Mouse (Mus musculus) testis, adult 2 months (tissue): ENCODE measurements at regions not wholly inside any gene's neighbourhood (a gene's known extent, or its start where the extent isn't known, plus 50 kb on each side); places are given as distances from the start of the nearest gene placed in this dataset.

Source experiments
- H3K27ac ChIP-seq: fragments of 200-500 bp; 2 replicates; pipeline ENCODE4 v1.5.1; 2012; ENCODE audit warnings: low read depth, low read length; ENCODE audit not compliant: control insufficient read depth, insufficient read depth
- H3K27me3 ChIP-seq: fragments of 200-500 bp; 2 replicates; pipeline ENCODE4 v1.6.1; 2012; ENCODE audit warnings: mild to moderate bottlenecking, low read length, moderate library complexity; ENCODE audit not compliant: control insufficient read depth, insufficient read depth
- H3K36me3 ChIP-seq: fragments of 200-500 bp; 2 replicates; pipeline ENCODE4 v1.6.1; 2012; ENCODE audit warnings: mild to moderate bottlenecking, low read length; ENCODE audit not compliant: control insufficient read depth, insufficient read depth
- H3K4me1 ChIP-seq: fragments of 200-500 bp; 2 replicates; pipeline ENCODE4 v1.6.1; 2012; ENCODE audit warnings: low read length; ENCODE audit not compliant: control insufficient read depth, insufficient read depth
- H3K4me3 ChIP-seq: fragments of 200-500 bp; 2 replicates; pipeline ENCODE4 v1.5.1; 2012; ENCODE audit warnings: low read depth, mild to moderate bottlenecking, low read length, moderate library complexity, mixed read lengths; ENCODE audit not compliant: control insufficient read depth
- CTCF ChIP-seq: fragments of 200-500 bp; IDR thresholded peaks from 2 replicates; pipeline ENCODE4 v1.5.1; 2012; ENCODE audit warnings: low read depth, mild to moderate bottlenecking, inconsistent platforms, low read length, moderate library complexity; ENCODE audit not compliant: control insufficient read depth, insufficient read depth, insufficient replicate concordance
- POLR2A ChIP-seq: fragments of 200-500 bp; IDR thresholded peaks from 2 replicates; pipeline ENCODE4 v1.6.1; 2012; ENCODE audit warnings: low read depth, mild to moderate bottlenecking, inconsistent platforms, low read length, moderate library complexity; ENCODE audit not compliant: control insufficient read depth

DNA sequence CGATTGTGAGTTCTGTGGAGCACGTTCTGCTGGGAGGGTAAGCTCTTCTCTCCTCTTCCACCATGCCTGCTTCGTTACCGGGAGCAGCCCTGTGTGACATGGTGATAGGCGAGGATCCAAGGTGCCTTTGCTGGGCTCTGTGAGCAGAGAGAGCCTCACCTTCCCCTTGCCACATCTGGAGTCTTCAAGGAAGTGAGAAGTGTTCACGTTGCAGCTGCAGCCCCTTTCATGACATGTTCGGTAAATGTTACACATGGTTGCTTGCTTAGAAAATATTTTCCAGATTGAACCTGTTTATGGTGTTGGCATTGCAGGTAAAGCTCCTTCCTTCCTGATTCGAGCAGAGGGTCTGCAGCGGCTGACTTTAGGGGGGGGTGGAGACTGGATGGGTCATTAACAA, 244.0 kb downstream of the Ttll7 start:
- Histone ChIP-seq H3K27ac (no peak overlapping the region), H3K4me3 (no peak overlapping the region), H3K27me3 (no peaks in the 10 kb centered on the region), H3K4me1 (peaks cover 6% of the 10 kb centered on the region), H3K36me3 (no peaks in the 10 kb centered on the region)
- TF ChIP-seq CTCF (no peak), POLR2A (no peak)

DNA sequence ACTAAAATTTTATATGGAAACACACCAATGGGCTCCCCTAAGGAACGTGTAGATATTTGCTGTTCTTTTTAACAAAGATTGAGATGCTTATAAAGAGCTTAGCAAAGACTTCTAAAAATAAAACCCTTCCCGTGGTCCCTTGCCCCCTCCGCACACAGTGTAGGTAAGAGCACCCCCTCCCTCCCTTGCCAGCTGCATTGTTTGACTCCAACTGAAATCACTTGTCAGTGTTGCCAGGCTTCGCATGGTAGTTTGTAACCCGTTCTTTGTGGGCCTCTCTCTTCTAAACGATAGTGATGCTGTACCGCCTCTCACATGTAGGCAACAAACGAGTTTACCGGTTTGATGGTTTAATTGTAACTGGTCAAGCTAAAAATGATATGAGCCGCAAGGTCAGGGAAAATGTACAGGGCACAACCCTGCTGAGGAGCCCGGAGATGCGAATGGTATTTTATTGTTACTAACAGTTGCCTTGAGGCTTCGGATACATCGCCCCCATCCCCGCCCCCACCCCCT, 246.0 kb downstream of the Ttll7 start:
- H3K4me3 ChIP-seq, result no peak overlapping the region
- 0 out of 2 replicates have a peak, but pooled peaks cover 4% of the 10 kb centered on the region for H3K4me1 ChIP-seq
- H3K36me3 ChIP-seq, result no peaks in the 10 kb centered on the region
- H3K27me3 ChIP-seq, result no peaks in the 10 kb centered on the region
- H3K27ac ChIP-seq, result peak overlapping the region; percentile 39; the same call in 1 of the 2 replicates
- no peak for TF ChIP-seq POLR2A
- no peak for TF ChIP-seq CTCF

DNA sequence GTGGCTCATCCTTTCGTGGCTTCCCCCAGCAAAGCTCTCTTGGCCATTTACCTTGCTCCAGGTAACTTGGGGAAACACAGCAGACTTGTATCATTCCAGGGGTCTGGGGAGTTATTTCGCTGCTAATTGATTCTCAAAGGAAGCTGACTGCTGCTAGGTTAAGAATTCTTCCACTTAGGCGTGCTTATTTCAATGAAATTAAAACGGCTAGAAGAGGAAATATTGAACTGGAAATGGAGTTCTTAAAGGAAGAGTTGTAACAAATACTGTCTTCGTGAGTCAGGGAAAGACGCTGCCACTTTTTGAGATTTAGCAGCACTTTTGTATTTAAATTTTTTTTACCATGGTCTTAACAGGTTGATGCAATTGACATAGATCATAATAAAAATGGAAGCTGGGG, 246.4 kb downstream of the Ttll7 start:
- no peak for TF ChIP-seq POLR2A
- TF ChIP-seq CTCF, result no peak
- no peaks in the 10 kb centered on the region for H3K36me3 ChIP-seq
- H3K4me3 ChIP-seq, result no peak overlapping the region
- H3K27ac ChIP-seq, result no peak overlapping the region
- H3K27me3 ChIP-seq, result no peaks in the 10 kb centered on the region
- 0 out of 2 replicates have a peak, but pooled peaks cover 4% of the 10 kb centered on the region for H3K4me1 ChIP-seq

DNA sequence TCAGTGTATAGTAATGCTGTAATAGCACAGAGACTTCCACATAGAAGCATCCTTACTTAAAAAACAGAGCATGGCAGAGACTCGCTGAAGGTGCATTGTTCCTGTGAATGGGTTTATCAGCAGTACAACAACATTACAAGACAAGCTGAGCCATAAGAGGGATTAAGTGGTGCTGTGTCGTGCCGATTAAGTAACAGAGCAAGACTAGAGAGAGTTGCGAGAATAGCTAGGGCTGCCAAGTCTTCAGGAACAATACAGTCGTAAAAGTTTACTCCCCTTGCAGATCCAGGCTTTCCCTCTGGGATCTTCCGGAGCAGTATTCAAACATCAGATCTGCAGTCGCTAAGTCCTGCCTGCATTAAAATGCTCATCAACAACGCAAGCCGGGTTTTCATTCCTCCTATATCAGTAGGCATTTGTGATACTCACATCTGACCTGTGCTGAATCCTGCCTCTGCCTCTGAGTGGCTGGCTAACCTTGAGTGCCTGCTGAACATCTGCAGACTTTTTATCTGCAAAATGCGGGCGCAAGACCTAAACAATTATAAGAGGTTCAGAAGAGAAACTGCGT, 247.1 kb downstream of the Ttll7 start:
- no peak for TF ChIP-seq POLR2A
- TF ChIP-seq CTCF, result no peak
- 0 out of 2 replicates have a peak, but pooled peaks cover 4% of the 10 kb centered on the region for H3K4me1 ChIP-seq
- no peaks in the 10 kb centered on the region for H3K27me3 ChIP-seq
- no peaks in the 10 kb centered on the region for H3K36me3 ChIP-seq
- no peak overlapping the region for H3K4me3 ChIP-seq
- no peak overlapping the region for H3K27ac ChIP-seq

DNA sequence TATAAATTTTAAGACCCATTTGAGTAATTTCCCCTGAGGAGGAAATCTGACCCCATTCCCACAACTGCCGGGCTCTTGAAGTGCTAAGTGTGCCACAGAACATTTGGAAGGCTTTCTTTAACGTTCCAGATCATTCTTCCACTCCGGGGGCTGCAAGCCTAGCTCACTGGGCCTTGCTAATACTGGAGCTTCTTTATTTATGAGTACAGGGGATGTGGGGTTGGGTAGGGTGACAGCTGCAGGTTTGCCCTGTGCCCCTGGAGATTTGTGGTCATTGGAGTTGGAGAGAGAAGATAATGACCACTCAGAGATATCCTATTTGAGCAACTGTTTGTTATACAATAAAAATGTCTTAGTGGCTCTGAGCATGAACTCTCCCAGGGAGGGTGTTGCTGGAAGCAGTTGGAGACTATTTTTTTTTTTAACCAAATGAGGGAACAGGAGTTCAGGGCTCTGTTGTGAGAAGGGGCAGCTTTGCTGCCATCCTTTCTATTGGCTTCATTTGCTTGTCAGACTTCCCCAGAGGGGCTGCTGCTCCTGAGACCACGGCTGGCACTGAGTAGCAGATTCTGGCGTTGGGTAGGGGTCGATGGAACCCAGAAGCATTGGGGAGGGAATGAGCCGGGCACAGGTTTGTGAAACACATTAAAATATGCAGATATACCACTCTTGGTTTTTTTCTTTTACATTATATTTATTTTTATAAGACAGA, 249.0 kb downstream of the Ttll7 start:
- Histone ChIP-seq H3K4me1 (0 out of 2 replicates have a peak, but pooled peaks cover 4% of the 10 kb centered on the region), H3K27me3 (no peaks in the 10 kb centered on the region), H3K4me3 (no peak overlapping the region), H3K36me3 (no peaks in the 10 kb centered on the region), H3K27ac (no peak overlapping the region)
- TF ChIP-seq CTCF, result no peak
- TF ChIP-seq POLR2A, result no peak

DNA sequence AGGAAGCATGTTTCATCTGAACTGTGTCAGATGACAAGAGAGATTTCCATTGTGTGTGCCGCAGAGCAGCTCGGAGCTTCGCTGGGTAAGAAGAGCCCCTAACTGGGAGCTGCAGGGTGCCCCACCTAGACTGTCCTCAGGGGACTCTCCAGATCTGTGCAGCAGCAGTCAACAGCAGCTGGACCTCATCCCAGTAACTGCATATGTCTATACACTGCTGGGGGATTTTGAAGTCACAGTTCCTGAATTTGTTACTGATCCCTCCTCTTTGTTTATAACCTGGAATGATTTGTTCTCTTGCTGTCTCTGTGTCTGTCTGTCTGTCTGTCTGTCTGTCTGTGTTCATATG, 249.6 kb downstream of the Ttll7 start:
- Histone ChIP-seq H3K4me1 (0 out of 2 replicates have a peak, but pooled peaks cover 4% of the 10 kb centered on the region), H3K27me3 (no peaks in the 10 kb centered on the region), H3K27ac (no peak overlapping the region), H3K36me3 (no peaks in the 10 kb centered on the region), H3K4me3 (no peak overlapping the region)
- TF ChIP-seq POLR2A (no peak), CTCF (no peak)

DNA sequence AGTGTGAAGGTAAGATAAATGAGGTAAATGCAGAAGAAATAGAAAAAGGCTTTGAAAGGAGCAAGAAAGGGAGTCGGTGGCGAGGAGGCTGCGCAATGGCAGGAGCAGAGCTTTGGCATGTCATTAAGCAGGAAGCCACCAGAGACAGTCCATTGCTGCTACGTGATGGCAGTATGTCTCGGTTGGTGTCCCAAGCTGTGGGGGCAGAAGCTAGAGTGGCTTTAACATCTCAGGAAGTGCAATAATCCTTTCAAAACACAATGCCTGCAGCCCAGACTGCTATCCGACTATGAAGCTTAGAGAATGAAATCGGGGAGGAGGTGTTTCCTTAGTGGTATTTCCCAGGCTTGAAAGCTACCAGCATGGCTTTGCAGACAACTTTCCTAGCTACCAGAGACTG, 251.3 kb downstream of the Ttll7 start:
- Histone ChIP-seq H3K27ac (no peak overlapping the region), H3K27me3 (no peaks in the 10 kb centered on the region), H3K4me1 (no peaks in the 10 kb centered on the region), H3K4me3 (no peak overlapping the region), H3K36me3 (no peaks in the 10 kb centered on the region)
- TF ChIP-seq CTCF, result no peak
- no peak for TF ChIP-seq POLR2A
